Mouse (Mus musculus) NIH3T3 (cell line): ENCODE results near the gene Frat1.

ENCODE experiments used
- DNase-seq: peaks from one replicate; pipeline ENCODE4 v3.0.0-alpha.2; 2012; ENCODE audit warnings: low read depth

The Frat1 gene

GRCm38 (mm10) chr19:41829381-41830105 is at the start of gene Frat1:
Frat1 (plus strand) TSS chr19:41829970.
- DNase-seq: peak; percentile 65

- DNase-seq: no peak
Measured at GRCm38 (mm10) chr19:41786896-41787295, 42.9 kb upstream of the Frat1 start.

GRCm38 (mm10) chr19:41789110-41789961 is 40.4 kb upstream of the Frat1 start:
- DNase-seq: no peak

- peak; percentile 17 for DNase-seq
Measured at GRCm38 (mm10) chr19:41791384-41791783, 38.4 kb upstream of the Frat1 start.

GRCm38 (mm10) chr19:41792934-41793486 is 36.8 kb upstream of the Frat1 start:
- DNase-seq: no peak

GRCm38 (mm10) chr19:41794017-41794416 is 35.8 kb upstream of the Frat1 start:
- no peak for DNase-seq

- no peak for DNase-seq
Measured at GRCm38 (mm10) chr19:41794901-41795300, 34.9 kb upstream of the Frat1 start.

- peak; percentile 90 for DNase-seq
Measured at GRCm38 (mm10) chr19:41796148-41796760, 33.5 kb upstream of the Frat1 start.

- no peak for DNase-seq
Measured at GRCm38 (mm10) chr19:41796789-41797327, 32.9 kb upstream of the Frat1 start.

- no peak for DNase-seq
Measured at GRCm38 (mm10) chr19:41797536-41797935, 32.2 kb upstream of the Frat1 start.

GRCm38 (mm10) chr19:41800451-41800850 is 29.3 kb upstream of the Frat1 start:
- DNase-seq: no peak

- no peak for DNase-seq
Measured at GRCm38 (mm10) chr19:41800986-41801741, 28.6 kb upstream of the Frat1 start.

GRCm38 (mm10) chr19:41801742-41802369 is 27.9 kb upstream of the Frat1 start, which contains the start of gene Arhgap19:
Arhgap19 (minus strand) TSS chr19:41802047.
- DNase-seq: peak; percentile 96

GRCm38 (mm10) chr19:41803322-41803721 is 26.4 kb upstream of the Frat1 start:
- peak; percentile 24 for DNase-seq

GRCm38 (mm10) chr19:41805831-41806230 is 23.9 kb upstream of the Frat1 start:
- peak; percentile 42 for DNase-seq

- no peak for DNase-seq
Measured at GRCm38 (mm10) chr19:41807497-41807896, 22.3 kb upstream of the Frat1 start.

GRCm38 (mm10) chr19:41808104-41808634 is 21.6 kb upstream of the Frat1 start:
- no peak for DNase-seq

GRCm38 (mm10) chr19:41810074-41810473 is 19.7 kb upstream of the Frat1 start:
- DNase-seq: no peak

- DNase-seq: no peak
Measured at GRCm38 (mm10) chr19:41812525-41812924, 17.2 kb upstream of the Frat1 start.

- DNase-seq: no peak
Measured at GRCm38 (mm10) chr19:41813374-41813773, 16.4 kb upstream of the Frat1 start.

- no peak for DNase-seq
Measured at GRCm38 (mm10) chr19:41816410-41816809, 13.4 kb upstream of the Frat1 start.
